Mouse (Mus musculus): ENCODE results near the gene Naaladl2. TPM values are rescaled to one million over a fixed set of nuclear protein-coding genes. Genes with fewer than 3 reads are reported as not detected.

Gene Naaladl2
- polyA plus RNA-seq, 1 experiment from 2014 or later: 0.85 TPM

- H3K4me2 ChIP-seq (ENCODE audit: low read depth, low read length): no peak overlapping the region
- no peaks in the 10 kb centered on the region for H3K27me3 ChIP-seq (ENCODE audit: insufficient read depth, low read length)
- no peak overlapping the region for H3K27ac ChIP-seq (ENCODE audit: low read depth)
- ATAC-seq: no peak
- no peak for TF ChIP-seq CTCF (IDR thresholded peaks at IDR 0.05; ENCODE audit: low read depth)
- no peak for TF ChIP-seq EP300 (IDR thresholded peaks at IDR 0.05; ENCODE audit: low read depth)
- H3K4me1 ChIP-seq (ENCODE audit: insufficient read depth): no peaks in the 10 kb centered on the region
- no peak overlapping the region for H3K9ac ChIP-seq (replicated peaks)
- H3K9me3 ChIP-seq (ENCODE audit: low read length): no peaks in the 10 kb centered on the region
- no peaks in the 10 kb centered on the region for H3K36me3 ChIP-seq (replicated peaks; ENCODE audit: insufficient read depth, low read length)
- 55% methylated on average over 4 of the region's 4 CpGs for WGBS (ENCODE audit: insufficient replicate concordance)
- DNase-seq: no peak
- H3K4me3 ChIP-seq (ENCODE audit: low read depth, low read length): no peak overlapping the region
Observed at GRCm38 (mm10) chr3:25127864-25128263, 16.2 kb downstream of the Naaladl2 start.

GRCm38 (mm10) chr3:25124919-25125846 is 18.9 kb downstream of the Naaladl2 start:
- Histone ChIP-seq H3K4me3 (ENCODE audit: low read depth, low read length) (no peak overlapping the region), H3K9me3 (ENCODE audit: low read length) (no peaks in the 10 kb centered on the region), H3K27ac (ENCODE audit: low read depth) (no peak overlapping the region), H3K9ac (replicated peaks) (no peak overlapping the region), H3K4me2 (ENCODE audit: low read depth, low read length) (no peak overlapping the region), H3K36me3 (replicated peaks; ENCODE audit: insufficient read depth, low read length) (no peaks in the 10 kb centered on the region), H3K27me3 (ENCODE audit: insufficient read depth, low read length) (no peaks in the 10 kb centered on the region), H3K4me1 (ENCODE audit: insufficient read depth) (no peaks in the 10 kb centered on the region)
- DNase-seq: no peak
- 54% methylated on average over 5 of the region's 5 CpGs for WGBS (ENCODE audit: insufficient replicate concordance)
- TF ChIP-seq EP300 (IDR thresholded peaks at IDR 0.05; ENCODE audit: low read depth) (no peak), CTCF (IDR thresholded peaks at IDR 0.05; ENCODE audit: low read depth) (no peak)
- ATAC-seq: no peak

- DNase-seq: no peak
- Histone ChIP-seq H3K9me3 (ENCODE audit: low read length) (no peaks in the 10 kb centered on the region), H3K27ac (ENCODE audit: low read depth) (no peak overlapping the region), H3K4me2 (ENCODE audit: low read depth, low read length) (no peak overlapping the region), H3K4me3 (ENCODE audit: low read depth, low read length) (no peak overlapping the region), H3K27me3 (ENCODE audit: insufficient read depth, low read length) (no peaks in the 10 kb centered on the region), H3K36me3 (replicated peaks; ENCODE audit: insufficient read depth, low read length) (no peaks in the 10 kb centered on the region), H3K9ac (replicated peaks) (no peak overlapping the region), H3K4me1 (ENCODE audit: insufficient read depth) (no peaks in the 10 kb centered on the region)
- 76% methylated on average over 4 of the region's 4 CpGs for WGBS (ENCODE audit: insufficient replicate concordance)
- TF ChIP-seq EP300 (IDR thresholded peaks at IDR 0.05; ENCODE audit: low read depth): no peak
- TF ChIP-seq CTCF (IDR thresholded peaks at IDR 0.05; ENCODE audit: low read depth): no peak
- no peak for ATAC-seq
Observed at GRCm38 (mm10) chr3:25113107-25113506, 31.0 kb downstream of the Naaladl2 start.

- Histone ChIP-seq H3K9me3 (ENCODE audit: low read length) (no peaks in the 10 kb centered on the region), H3K27me3 (ENCODE audit: insufficient read depth, low read length) (no peaks in the 10 kb centered on the region), H3K4me2 (ENCODE audit: low read depth, low read length) (no peak overlapping the region), H3K27ac (ENCODE audit: low read depth) (no peak overlapping the region), H3K4me3 (ENCODE audit: low read depth, low read length) (no peak overlapping the region), H3K4me1 (ENCODE audit: insufficient read depth) (no peaks in the 10 kb centered on the region), H3K9ac (replicated peaks) (no peak overlapping the region), H3K36me3 (replicated peaks; ENCODE audit: insufficient read depth, low read length) (no peaks in the 10 kb centered on the region)
- TF ChIP-seq EP300 (IDR thresholded peaks at IDR 0.05; ENCODE audit: low read depth): no peak
- TF ChIP-seq CTCF (IDR thresholded peaks at IDR 0.05; ENCODE audit: low read depth): no peak
- no peak for DNase-seq
- 66% methylated on average over 3 of the region's 3 CpGs for WGBS (ENCODE audit: insufficient replicate concordance)
- no peak for ATAC-seq
Observed at GRCm38 (mm10) chr3:25108997-25109396, 35.1 kb downstream of the Naaladl2 start.

GRCm38 (mm10) chr3:25092986-25093385 is 51.1 kb downstream of the Naaladl2 start:
- no peak for ATAC-seq
- 60% methylated on average over 2 of the region's 2 CpGs for WGBS (ENCODE audit: insufficient replicate concordance)
- H3K4me2 ChIP-seq (ENCODE audit: low read depth, low read length): no peak overlapping the region
- H3K4me3 ChIP-seq (ENCODE audit: low read depth, low read length): no peak overlapping the region
- no peak overlapping the region for H3K9ac ChIP-seq (replicated peaks)
- no peaks in the 10 kb centered on the region for H3K9me3 ChIP-seq (ENCODE audit: low read length)
- H3K4me1 ChIP-seq (ENCODE audit: insufficient read depth): no peaks in the 10 kb centered on the region
- no peak overlapping the region for H3K27ac ChIP-seq (ENCODE audit: low read depth)
- no peaks in the 10 kb centered on the region for H3K27me3 ChIP-seq (ENCODE audit: insufficient read depth, low read length)
- no peak for DNase-seq
- H3K36me3 ChIP-seq (replicated peaks; ENCODE audit: insufficient read depth, low read length): no peaks in the 10 kb centered on the region
- TF ChIP-seq EP300 (IDR thresholded peaks at IDR 0.05; ENCODE audit: low read depth) (no peak), CTCF (IDR thresholded peaks at IDR 0.05; ENCODE audit: low read depth) (no peak)

- DNase-seq (no peak), ATAC-seq (no peak)
- H3K4me1 ChIP-seq (ENCODE audit: insufficient read depth): no peaks in the 10 kb centered on the region
- no peak overlapping the region for H3K9ac ChIP-seq (replicated peaks)
- WGBS (ENCODE audit: insufficient replicate concordance): 63% methylated on average over 1 of the region's 1 CpGs
- H3K9me3 ChIP-seq (ENCODE audit: low read length): no peaks in the 10 kb centered on the region
- H3K36me3 ChIP-seq (replicated peaks; ENCODE audit: insufficient read depth, low read length): no peaks in the 10 kb centered on the region
- no peak overlapping the region for H3K4me2 ChIP-seq (ENCODE audit: low read depth, low read length)
- no peak overlapping the region for H3K27ac ChIP-seq (ENCODE audit: low read depth)
- no peak for TF ChIP-seq CTCF (IDR thresholded peaks at IDR 0.05; ENCODE audit: low read depth)
- TF ChIP-seq EP300 (IDR thresholded peaks at IDR 0.05; ENCODE audit: low read depth): no peak
- H3K4me3 ChIP-seq (ENCODE audit: low read depth, low read length): no peak overlapping the region
- no peaks in the 10 kb centered on the region for H3K27me3 ChIP-seq (ENCODE audit: insufficient read depth, low read length)
Observed at GRCm38 (mm10) chr3:25075785-25076184, 68.3 kb downstream of the Naaladl2 start.
